Mouse (Mus musculus): Measurements from ENCODE around the gene Mettl7a1. TPM values are rescaled to one million over a fixed set of nuclear protein-coding genes. Genes with fewer than 3 reads are reported as not detected.

The Mettl7a1 gene
- total RNA-seq (2023), result 10 to 100 TPM; 15.5 to 18.8 TPM

DNA sequence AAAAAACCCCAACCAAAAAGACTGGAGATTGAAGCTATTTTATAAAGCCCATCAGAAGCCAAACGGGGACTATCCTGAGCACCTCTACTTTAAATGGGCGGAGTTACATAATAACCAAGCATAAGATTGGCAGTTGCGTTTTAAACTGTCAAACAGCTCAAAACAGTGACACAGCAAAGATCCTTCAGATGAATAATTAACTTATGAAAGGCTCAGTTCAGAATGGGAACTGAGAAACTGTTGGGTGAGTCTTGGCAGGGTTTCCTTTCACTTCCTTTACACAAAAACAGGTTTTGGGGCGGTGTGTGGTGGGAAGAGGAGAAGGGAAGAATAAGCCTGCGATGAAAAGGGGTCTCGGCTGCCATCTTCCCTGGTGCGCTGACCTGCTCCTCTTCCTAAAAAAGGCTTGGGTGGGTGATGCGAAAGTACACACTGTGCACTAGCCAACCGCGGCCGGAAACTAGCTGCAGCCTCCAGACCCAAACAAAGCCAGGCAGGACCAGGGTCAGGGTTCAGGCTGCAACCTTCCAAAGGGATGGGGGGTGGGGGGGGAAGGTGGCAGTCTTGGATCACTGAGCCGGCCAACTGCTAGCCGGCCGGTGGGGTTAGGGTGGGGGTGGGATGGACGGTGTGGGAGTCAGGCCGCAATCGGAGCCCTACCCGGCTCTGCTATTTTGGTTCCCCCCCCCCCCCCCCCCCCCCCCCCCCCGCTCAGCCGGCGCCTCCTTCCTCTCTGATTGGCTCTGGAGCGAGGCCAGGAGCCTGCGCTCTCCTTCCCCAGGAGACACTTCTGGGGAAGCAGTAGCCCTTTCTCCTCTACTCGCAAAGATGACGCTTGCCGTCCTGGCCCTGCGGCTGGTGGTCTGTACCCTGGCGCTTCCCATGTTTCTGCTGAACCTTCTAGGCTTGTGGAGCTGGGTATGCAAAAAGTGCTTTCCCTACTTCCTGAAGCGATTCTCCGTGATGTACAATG, at the start of gene Mettl7a1:
TSS of gene Mettl7a1 (plus strand) at position 122 of the 973 bp plus-strand sequence.

DNA sequence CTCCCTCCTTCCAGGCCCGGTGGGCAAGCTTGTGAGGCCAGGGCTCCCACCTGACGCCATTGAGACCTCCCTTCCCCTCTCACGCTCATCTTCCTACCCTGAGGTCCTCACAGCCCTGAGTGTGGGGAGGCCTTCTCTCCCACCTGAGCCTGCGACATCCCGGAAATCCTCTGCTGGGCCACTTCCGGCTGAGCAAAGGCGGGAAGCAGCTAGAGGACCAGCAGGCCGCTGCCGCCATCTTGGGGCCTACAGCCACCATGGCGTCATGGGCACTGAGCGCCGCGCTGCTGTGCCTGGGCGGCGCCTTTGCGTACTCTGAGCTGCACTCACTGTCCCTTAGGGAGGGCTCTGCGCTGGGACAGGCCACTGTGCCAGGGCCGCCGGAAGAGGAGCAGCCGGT, 23.3 kb upstream of the Mettl7a1 start, which contains the start of gene Tmprss12:
TSS of gene Tmprss12 (plus strand) at position 212 of the 400 bp plus-strand sequence.

DNA sequence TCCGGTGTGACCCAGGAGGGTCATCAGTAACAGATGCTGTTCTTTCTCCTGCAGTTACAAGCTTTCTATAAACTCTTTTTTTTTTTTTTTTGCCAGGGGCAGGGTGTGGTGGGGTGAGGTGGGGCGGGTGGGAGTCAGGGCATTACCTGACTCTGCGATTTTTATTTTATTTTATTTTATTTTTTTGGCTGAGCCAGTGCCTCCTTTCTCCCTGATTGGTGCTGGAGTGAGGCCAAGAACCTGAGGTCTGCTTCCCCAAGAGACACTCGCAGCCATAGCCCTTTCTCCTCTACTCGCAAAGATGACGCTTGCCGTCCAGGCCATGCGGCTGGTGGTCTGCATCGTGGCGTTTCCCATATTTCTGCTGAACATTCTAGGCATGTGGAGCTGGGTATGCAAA, 30.7 kb downstream of the Mettl7a1 start, which contains the start of gene Mettl7a3:
TSS of gene Mettl7a3 (plus strand) at position 301 of the 400 bp plus-strand sequence.

DNA sequence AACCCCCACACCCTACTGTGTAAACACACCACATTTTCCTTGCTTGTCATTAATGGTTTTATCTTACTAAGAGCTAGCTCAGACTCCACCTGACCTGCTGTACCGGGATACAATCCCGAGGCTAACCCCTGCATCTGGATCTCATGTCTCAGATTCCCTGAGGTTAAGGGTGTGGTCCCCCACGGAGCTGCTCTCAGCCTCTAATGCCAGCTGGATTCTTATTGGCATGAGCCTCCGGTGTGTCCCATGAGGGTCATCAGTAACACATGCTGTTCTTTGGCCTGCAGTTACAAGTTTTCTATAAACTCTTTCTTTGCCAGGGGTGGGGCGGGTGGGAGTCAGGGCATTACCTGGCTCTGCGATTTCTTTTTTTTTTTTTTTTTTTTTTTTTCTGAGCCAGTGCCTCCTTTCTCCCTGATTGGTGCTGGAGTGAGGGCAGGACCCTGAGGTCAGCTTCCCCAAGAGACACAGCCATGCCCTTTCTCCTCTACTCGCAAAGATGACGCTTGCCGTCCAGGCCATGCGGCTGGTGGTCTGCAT, 48.8 kb downstream of the Mettl7a1 start, which contains the start of the genes Methig1 and Mettl7a2:
TSS of gene Methig1 (plus strand) at position 439 of the 540 bp plus-strand sequence.
TSS of gene Mettl7a2 (plus strand) at position 490 of the 540 bp plus-strand sequence.

DNA sequence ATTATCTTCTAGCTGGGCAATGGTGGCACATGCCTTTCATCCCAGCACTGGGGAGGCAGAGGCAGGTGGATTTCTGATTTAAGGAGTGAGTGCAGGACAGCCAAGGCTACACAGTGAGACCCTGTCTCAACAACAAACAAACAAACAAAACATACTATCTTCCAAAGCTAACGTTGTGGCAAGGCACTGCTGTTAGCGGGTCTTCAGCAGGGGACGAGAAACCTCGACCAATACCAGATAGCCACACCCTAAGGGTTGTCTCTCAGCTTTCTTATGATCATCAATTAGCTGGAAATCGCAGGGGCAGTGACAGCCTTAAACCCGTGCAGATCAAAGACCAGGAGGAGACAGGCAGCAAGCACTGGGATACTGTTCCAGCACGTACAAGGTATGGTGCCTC, 60.3 kb downstream of the Mettl7a1 start, which contains the start of gene Higd1c:
TSS of gene Higd1c (plus strand) at position 301 of the 400 bp plus-strand sequence.

Other genes starting within 250 kb of the Mettl7a1 start
- 10 to 100 TPM; 67.8 to 76.6 TPM for gene Atf1, start 76.3 kb upstream of the Mettl7a1 start, total RNA-seq (2023)
- not detected for gene Tmprss12, start 23.3 kb upstream of the Mettl7a1 start, total RNA-seq (2023)
- gene Mettl7a3, start 30.8 kb downstream of the Mettl7a1 start, total RNA-seq (2023), result not detected
- not detected for gene Methig1, start 49.0 kb downstream of the Mettl7a1 start, total RNA-seq (2023)
- under 1 TPM in 1 of 2 experiments, not detected in 1; 0.50 TPM for gene Mettl7a2, start 49.1 kb downstream of the Mettl7a1 start, total RNA-seq (2023)
- not detected for gene Higd1c, start 60.4 kb downstream of the Mettl7a1 start, total RNA-seq (2023)
- gene Gm5475, start 118.0 kb downstream of the Mettl7a1 start, total RNA-seq (2023), result not detected
- 10 to 100 TPM; 21.4 to 21.9 TPM for gene Slc11a2, start 120.9 kb downstream of the Mettl7a1 start, total RNA-seq (2023)
- 10 to 100 TPM; 42.2 to 44.9 TPM for gene Letmd1, start 164.9 kb downstream of the Mettl7a1 start, total RNA-seq (2023)
- gene Csrnp2, start 191.3 kb downstream of the Mettl7a1 start, total RNA-seq (2023), result 1 to 10 TPM; 4.2 to 6.2 TPM
- 10 to 100 TPM in 1 of 2 experiments, 1 to 10 TPM in 1; 8.3 to 11.7 TPM for gene Tfcp2, start 247.9 kb downstream of the Mettl7a1 start, total RNA-seq (2023)